ENCODE assay signal across 9 mouse cellular contexts in the genomic region with DNA sequence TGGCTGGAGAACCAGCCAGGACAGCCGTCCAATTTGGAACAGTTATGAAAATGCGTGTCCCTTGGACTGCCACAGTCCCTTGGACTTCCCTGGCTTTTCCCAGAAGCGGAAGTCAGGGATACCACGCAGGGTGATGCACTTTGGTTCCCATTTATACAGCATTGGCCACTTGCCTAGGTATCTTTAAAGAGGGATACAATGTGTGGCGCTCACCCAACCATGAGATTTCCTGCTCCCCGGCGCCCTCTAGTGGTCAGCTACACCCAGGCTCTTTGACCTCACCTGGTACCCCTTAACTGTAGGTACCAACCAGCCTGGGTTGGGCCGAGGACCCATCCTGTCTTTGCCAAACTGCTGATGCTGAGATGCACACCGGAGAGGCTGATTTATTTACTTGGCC. TPM values are rescaled to one million over a fixed set of nuclear protein-coding genes. Genes with fewer than 3 reads are reported as not detected.
DNase-seq lines count a peak whose midpoint lies in the region; ATAC-seq lines count a peak whose summit lies in the region.
"Had no signal": no experiment of that assay in that cellular context is flagged by ENCODE, and none has a peak within 500 bp of the region (broad histone marks: within the 10 kb centered on the region; RNA-seq: fewer than 3 reads in every experiment).

No protein-coding gene starts in this region.

- H3K4me2 ChIP-seq in hindbrain, embryonic 16.5 days (ENCODE audit: low read length): no peak overlapping the region
- H3K4me2 ChIP-seq: midbrain, embryonic 12.5 days had no signal

- no peak overlapping the region for H3K27ac ChIP-seq in hindbrain, embryonic 16.5 days (ENCODE audit: low read depth, low read length)
- H3K27ac ChIP-seq: midbrain, embryonic 12.5 days had no signal

- WGBS in hindbrain, embryonic 16.5 days: 24% methylated on average over 9 of the region's 9 CpGs

- DNase-seq in NIH3T3 (ENCODE audit: low read depth): peak; percentile 73
- peak; percentile 71 to 85 for DNase-seq in cerebellum, adult 18-20 months
- peak; percentile 71 for DNase-seq in forelimb bud, embryonic 11.5 days (ENCODE audit: low read depth, low spot score)
- peak; percentile 83 to 98 for DNase-seq in layer of hippocampus, postnatal 25 days (ENCODE audit: extremely low spot score in 1 of 2, low spot score in 1 of 2)
- peak; percentile 92 for DNase-seq in lung, postnatal 36 days
- peak; percentile 65 to 84 for DNase-seq in right cerebral cortex, postnatal 10 days (ENCODE audit: low spot score in 2 of 2)
- DNase-seq in urinary bladder, postnatal 25 days (ENCODE audit: low spot score): peak; percentile 86

- no peaks in the 10 kb centered on the region for H3K36me3 ChIP-seq in hindbrain, embryonic 16.5 days (ENCODE audit: control insufficient read depth, insufficient read depth, low read length)
- H3K36me3 ChIP-seq: midbrain, embryonic 12.5 days had no signal

- ATAC-seq in hindbrain, embryonic 16.5 days: peak; percentile 68

- no peak overlapping the region for H3K4me3 ChIP-seq in hindbrain, embryonic 16.5 days (ENCODE audit: low read length)
- H3K4me3 ChIP-seq: midbrain, embryonic 12.5 days had no signal

- H3K27me3 ChIP-seq in hindbrain, embryonic 16.5 days (replicated peaks; ENCODE audit: control insufficient read depth, insufficient read depth, low read length): no peaks in the 10 kb centered on the region
- H3K27me3 ChIP-seq: midbrain, embryonic 12.5 days had no signal

- no peaks in the 10 kb centered on the region for H3K4me1 ChIP-seq in hindbrain, embryonic 16.5 days (ENCODE audit: control insufficient read depth, insufficient read depth, low read depth, low read length)
- H3K4me1 ChIP-seq: midbrain, embryonic 12.5 days had no signal

- H3K9me3 ChIP-seq in hindbrain, embryonic 16.5 days (ENCODE audit: control insufficient read depth, low read length): no peaks in the 10 kb centered on the region
- H3K9me3 ChIP-seq: midbrain, embryonic 12.5 days had no signal

- H3K9ac ChIP-seq in hindbrain, embryonic 16.5 days (ENCODE audit: low read depth, low read length): no peak overlapping the region
- H3K9ac ChIP-seq: midbrain, embryonic 12.5 days had no signal

RNA-seq across cellular contexts. Expression of a gene that starts 44.5 kb away (rescaled TPM):
- polyA plus RNA-seq in hindbrain, embryonic 16.5 days (2015; fragmentation: Nextera tagmentation; extraction: Ambion mirVana): 16.3 and 21.4 TPM in 2 replicates
- total RNA-seq in layer of hippocampus, postnatal 25 days (2021): 10 to 100 TPM; 67.1 to 83.8 TPM
